Mouse (Mus musculus) brain, embryonic 14.5 days (tissue): ENCODE data around the gene Olfr520.

Experiments
- CTCF ChIP-seq: fragments of 200-500 bp; IDR thresholded peaks from 2 replicates; pipeline ENCODE4 v1.5.1; 2012; ENCODE audit warnings: inconsistent platforms, mild to moderate bottlenecking, moderate library complexity, borderline replicate concordance; ENCODE audit not compliant: insufficient read depth, insufficient read length; ENCODE audit errors: extremely low read depth
- POLR2A ChIP-seq: fragments of 200-500 bp; IDR thresholded peaks from 2 replicates; pipeline ENCODE4 v1.6.1; 2012; ENCODE audit warnings: mild to moderate bottlenecking, inconsistent platforms, borderline replicate concordance; ENCODE audit not compliant: poor library complexity, insufficient read depth, insufficient read length, severe bottlenecking; ENCODE audit errors: extremely low read depth

DNA sequence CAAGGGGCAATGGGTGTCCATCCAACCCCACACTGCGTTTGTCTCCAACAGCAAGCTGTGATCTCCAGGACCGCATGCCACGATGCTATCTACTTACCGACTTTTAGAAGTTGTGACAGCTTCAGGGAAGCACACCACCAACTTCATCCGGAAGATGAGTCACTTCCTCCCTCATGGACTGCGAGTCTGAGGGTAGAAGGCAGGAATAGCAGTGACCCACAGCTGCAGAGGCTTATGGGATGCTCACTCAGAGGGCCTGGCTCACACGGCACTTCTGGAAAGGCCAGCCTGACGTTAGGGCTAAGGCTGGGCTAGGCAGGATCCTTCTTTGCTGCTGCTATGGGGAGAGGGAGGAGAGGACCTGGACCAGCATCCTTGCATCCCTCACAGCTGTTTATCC is 18.9 kb upstream of the Olfr520 start, which contains the start of gene Slco2b1:
- TF ChIP-seq POLR2A (no peak), CTCF (no peak)
